Mouse (Mus musculus) liver, adult (tissue): ENCODE measurements around the gene Rpl6.

Source experiments
- GATA4 ChIP-seq: IDR thresholded peaks from 2 replicates; pipeline ENCODE4 v1.6.1; 2014; ENCODE audit warnings: mild to moderate bottlenecking, low read length; ENCODE audit not compliant: insufficient replicate concordance

The Rpl6 gene

DNA sequence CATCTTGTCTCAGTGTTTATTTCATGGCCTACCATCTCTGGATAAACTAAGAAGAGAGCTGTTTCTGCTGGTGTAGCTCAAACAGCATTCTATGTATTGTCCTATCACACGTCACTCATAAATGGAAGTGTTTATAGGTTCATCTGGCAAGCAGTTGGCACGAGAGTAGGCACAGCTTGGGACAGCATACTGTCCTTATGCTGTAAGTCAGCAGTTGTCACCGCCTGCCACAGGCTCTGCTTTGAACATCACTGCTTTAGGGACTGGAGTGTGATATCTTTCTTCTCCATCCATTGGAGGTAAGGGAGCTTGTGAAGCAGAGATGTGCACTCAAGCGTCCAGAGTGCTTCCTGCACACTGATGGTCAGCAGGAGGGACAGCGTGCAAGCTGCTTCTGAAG, 35.6 kb downstream of the Rpl6 start:
- no peak for TF ChIP-seq GATA4

GRCm38 (mm10) chr5:121241182-121241581, 36.9 kb downstream of the Rpl6 start:
- TF ChIP-seq GATA4, result no peak

GRCm38 (mm10) chr5:121242261-121242660, 38.0 kb downstream of the Rpl6 start:
- TF ChIP-seq GATA4, result no peak

DNA sequence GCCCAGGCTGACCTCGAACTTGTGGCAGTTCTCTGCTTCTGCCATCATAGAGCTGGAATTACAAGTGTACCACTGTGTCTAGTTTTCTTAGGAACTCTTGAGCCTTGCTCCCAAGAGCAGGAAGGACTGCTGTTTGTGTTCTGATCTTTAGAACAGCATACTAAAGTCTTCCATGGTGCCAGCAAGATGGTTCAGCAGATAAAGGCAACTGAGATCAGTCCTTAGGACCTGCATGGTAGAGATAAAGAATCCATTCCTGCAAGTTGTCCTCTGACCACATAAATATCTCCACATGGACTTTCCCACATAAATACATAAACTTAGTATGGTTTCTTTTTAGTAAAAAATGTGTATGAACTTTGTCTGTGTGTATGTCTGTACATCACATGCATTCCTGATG, 38.4 kb downstream of the Rpl6 start:
- no peak for TF ChIP-seq GATA4

DNA sequence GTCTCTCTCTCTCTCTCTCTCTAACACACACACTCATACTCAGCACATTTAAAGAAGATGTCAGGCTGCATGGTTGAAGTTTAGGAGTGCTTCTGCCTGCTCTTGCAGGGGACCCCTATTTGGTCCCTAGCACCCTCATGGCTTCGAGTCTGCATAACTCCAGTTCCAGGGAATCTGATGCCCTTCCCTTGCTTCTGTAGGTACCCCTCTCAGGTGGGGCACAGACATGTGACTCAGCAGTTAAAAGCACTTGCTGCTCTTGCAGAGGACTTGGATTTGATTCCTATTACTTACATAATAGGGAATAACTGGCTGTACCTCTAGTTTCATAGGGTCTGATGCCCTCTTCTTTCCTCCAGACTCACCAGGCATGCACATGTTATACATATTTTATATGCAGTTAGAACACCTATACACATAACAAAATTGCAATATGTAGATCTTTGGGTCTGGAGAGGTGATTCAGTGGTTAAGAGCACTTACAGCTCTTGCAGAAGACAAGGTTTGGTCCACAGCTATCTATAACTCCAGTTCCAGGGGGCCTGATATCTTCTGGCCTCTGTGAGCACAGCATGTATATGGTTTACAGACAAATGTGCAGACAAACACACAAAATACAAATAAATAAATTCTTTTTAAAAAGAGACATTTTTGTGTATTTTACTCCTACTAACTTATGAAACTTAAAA, 39.5 kb downstream of the Rpl6 start:
- no peak for TF ChIP-seq GATA4

GRCm38 (mm10) chr5:121244365-121244731, 40.1 kb downstream of the Rpl6 start:
- no peak for TF ChIP-seq GATA4

- no peak for TF ChIP-seq GATA4
These were observed 40.9 kb downstream of the Rpl6 start for GRCm38 (mm10) chr5:121245201-121245600.

- TF ChIP-seq GATA4, result no peak
These were observed 44.6 kb downstream of the Rpl6 start for GRCm38 (mm10) chr5:121248766-121249394.

DNA sequence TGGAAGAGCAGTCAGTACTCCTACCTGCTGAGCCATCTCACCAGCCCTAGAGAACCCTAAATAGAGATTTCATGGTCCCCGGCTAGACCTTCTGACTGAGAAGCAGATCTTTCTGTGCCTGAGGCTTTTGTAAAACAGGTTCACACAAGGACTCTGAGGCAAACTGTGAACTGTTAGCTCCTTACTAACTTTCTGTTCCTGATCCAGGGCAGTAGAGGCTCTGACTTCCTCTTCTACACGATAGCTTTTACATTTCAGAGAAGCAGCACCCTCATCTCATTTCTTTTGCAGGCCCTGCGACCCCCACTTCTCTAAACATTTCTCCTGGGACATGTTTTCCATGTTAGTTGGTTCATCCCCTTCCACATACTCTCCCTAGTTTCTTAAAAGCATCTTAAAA, 45.4 kb downstream of the Rpl6 start:
- no peak for TF ChIP-seq GATA4

GRCm38 (mm10) chr5:121251813-121252212, 47.5 kb downstream of the Rpl6 start:
- TF ChIP-seq GATA4, result no peak

DNA sequence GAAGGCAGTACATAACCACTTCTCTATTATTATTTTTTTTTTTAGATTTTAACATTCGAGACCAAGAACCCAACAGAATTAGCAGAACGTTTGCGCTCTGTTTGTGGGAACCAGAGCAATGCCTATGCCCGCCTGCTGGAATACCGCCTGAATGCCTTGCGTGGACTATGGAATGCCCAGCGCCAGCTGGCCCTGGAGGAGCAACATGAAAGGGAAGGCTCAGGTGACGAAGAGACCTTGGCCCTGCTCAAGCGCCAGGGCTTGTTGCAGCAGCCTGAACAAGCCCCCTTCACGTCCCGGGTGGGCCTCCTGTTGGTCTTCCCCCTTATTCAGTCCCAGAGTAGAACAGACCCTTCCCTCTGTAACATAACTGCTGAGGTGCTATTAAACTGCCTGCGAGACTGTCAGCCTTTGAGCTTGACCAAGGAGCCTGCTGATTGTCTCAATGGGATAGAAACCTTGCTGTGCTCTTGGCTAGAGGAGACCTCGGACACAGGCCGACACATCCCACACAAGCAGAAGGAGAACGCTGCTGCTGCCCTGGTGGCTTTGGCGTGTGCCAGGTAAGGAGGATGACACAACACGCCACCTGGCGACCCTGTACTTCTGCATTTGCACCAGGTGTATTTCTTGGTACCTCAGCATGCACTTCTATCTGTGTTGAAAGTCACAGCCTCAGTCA, 49.7 kb downstream of the Rpl6 start:
- no peak for TF ChIP-seq GATA4

- no peak for TF ChIP-seq GATA4
These were observed 50.7 kb downstream of the Rpl6 start for GRCm38 (mm10) chr5:121254977-121255376.
